Comparison of ENCODE assay signal across 14 mouse cellular contexts in genomic region chr19:46657339-46658020, GRCm38 (mm10). TPM values are rescaled to one million over a fixed set of nuclear protein-coding genes. Genes with fewer than 3 reads are reported as not detected.
A peak's percentile ranks its signal among the peaks of the same experiment; 100 is the strongest.
DNase-seq lines count a peak whose midpoint lies in the region; ATAC-seq and TF ChIP-seq lines count a peak whose summit lies in the region.
"Had no signal": no experiment of that assay in that cellular context is flagged by ENCODE, and none has a peak within 500 bp of the region (broad histone marks: within the 10 kb centered on the region; RNA-seq: fewer than 3 reads in every experiment).

No protein-coding gene starts in this region.

- TF ChIP-seq CTCF in brain, embryonic 14.5 days (IDR thresholded peaks at IDR 0.05; ENCODE audit: borderline replicate concordance, extremely low read depth, insufficient read depth, insufficient read length) = peak; percentile 57; the same call in 1 of the 2 replicates

- TF ChIP-seq POLR2A in brain, embryonic 14.5 days (IDR thresholded peaks at IDR 0.05; ENCODE audit: borderline replicate concordance, extremely low read depth, insufficient read depth, insufficient read length, poor library complexity, severe bottlenecking) = no peak

- peak; percentile 55 for DNase-seq in heart, postnatal 4 days
- DNase-seq in heart, postnatal 10 days = no peak
- DNase-seq in right cerebral cortex, postnatal 14 days = peak; percentile 42
- no peak for DNase-seq in right cerebral cortex, postnatal 25 days
- DNase-seq in brain, embryonic 14.5 days (ENCODE audit: low read depth) = no peak
- peak; percentile 48 for DNase-seq in thymus, postnatal 14 days
- DNase-seq in cerebellum, adult 11-12 months = no peak

- intact Hi-C loops in heart, postnatal 10 days (cut with DNase I) = loop anchor here (2.0 kb wide), 1 partner anchor 69 kb away; no protein-coding TSS in a partner anchor

- no peak for ATAC-seq in monocyte, adult 5-6 weeks (replicated peaks; ENCODE audit: insufficient number of reproducible peaks, low FRiP score, low TSS enrichment, poor library complexity, severe bottlenecking)
- ATAC-seq: activated CD4-positive, CD25-positive, alpha-beta regulatory T cell, adult 4 months; midbrain, embryonic 15.5 days had no signal

RNA-seq across cellular contexts. Expression of gene Cyp17a1, which starts 15.5 kb away (rescaled TPM):
- under 1 TPM in 1 of 2 experiments, not detected in 1; 0.23 TPM for total RNA-seq in heart, postnatal 4 days (2021)
- total RNA-seq in heart, postnatal 10 days (2021) = not detected
- not detected in 2 replicates for polyA plus RNA-seq in brain, embryonic 14.5 days (2012; rRNA removed)
- total RNA-seq in monocyte, adult 5-6 weeks (2017) = 1.6 to 6.0 TPM (median 3.4 TPM) in 3 replicates
- total RNA-seq: left cerebral cortex, postnatal 10 days had no signal
- polyA plus RNA-seq: activated CD4-positive, CD25-positive, alpha-beta regulatory T cell, adult 4 months; cortical plate, adult 2 months; frontal cortex, adult 2 months; hindbrain, embryonic 10.5 days; midbrain, embryonic 15.5 days had no signal

RNA-seq across cellular contexts. Expression of gene Borcs7, which starts 32.2 kb away (rescaled TPM):
- total RNA-seq in heart, postnatal 4 days (2021) = 10 to 100 TPM; 11.7 to 12.8 TPM
- 10 to 100 TPM; 11.7 to 13.6 TPM for total RNA-seq in heart, postnatal 10 days (2021)
- 10.2 and 12.3 TPM in 2 replicates for polyA plus RNA-seq in brain, embryonic 14.5 days (2012; rRNA removed)
- 10.0 to 20.7 TPM (median 12.4 TPM) in 3 replicates for total RNA-seq in monocyte, adult 5-6 weeks (2017)

RNA-seq across cellular contexts. Expression of gene As3mt, which starts 49.8 kb away (rescaled TPM):
- 10 to 100 TPM; 57.5 to 59.1 TPM for total RNA-seq in heart, postnatal 4 days (2021)
- total RNA-seq in heart, postnatal 10 days (2021) = 10 to 100 TPM; 61.4 to 69.0 TPM
- polyA plus RNA-seq in brain, embryonic 14.5 days (2012; rRNA removed) = 13.4 and 16.9 TPM in 2 replicates
- total RNA-seq in monocyte, adult 5-6 weeks (2017) = 43.3 to 130 TPM (median 45.7 TPM) in 3 replicates

RNA-seq across cellular contexts. Expression of gene Wbp1l, which starts 58.6 kb away (rescaled TPM):
- total RNA-seq in heart, postnatal 4 days (2021) = 10 to 100 TPM; 60.5 to 61.2 TPM
- 10 to 100 TPM; 65.0 to 75.0 TPM for total RNA-seq in heart, postnatal 10 days (2021)
- 33.7 and 44.8 TPM in 2 replicates for polyA plus RNA-seq in brain, embryonic 14.5 days (2012; rRNA removed)
- total RNA-seq in monocyte, adult 5-6 weeks (2017) = 45.5 to 72.9 TPM (median 56.5 TPM) in 3 replicates

Comparison
In these comparisons a context has a peak if more than half of its experiments do, and no peak if none do; other contexts are left out.
1. DNase-seq: peak in heart, postnatal 4 days (single experiment), right cerebral cortex, postnatal 14 days (single experiment) and thymus, postnatal 14 days (single experiment); none in heart, postnatal 10 days (0 of 2), right cerebral cortex, postnatal 25 days (single experiment), brain, embryonic 14.5 days (single experiment) and cerebellum, adult 11-12 months (single experiment).